Mouse (Mus musculus) neural tube, embryonic 13.5 days (tissue): ENCODE results near the gene Aco1. TPM values are rescaled to one million over a fixed set of nuclear protein-coding genes. Genes with fewer than 3 reads are reported as not detected.
A peak's percentile ranks its signal among the peaks of the same experiment; 100 is the strongest.

ENCODE experiments used
- ATAC-seq: fragments of 200-750 bp; cut with Nextera tagmentation; 2 replicates; pipeline ENCODE4 v1.8.0; 2017; ENCODE audit warnings: low read depth, mild to moderate bottlenecking, moderate TSS enrichment, moderate library complexity
- H3K27ac ChIP-seq: fragments of 300-500 bp; sonication (generic); replicated peaks from 2 replicates; pipeline ENCODE4 v1.5.1; 2015; ENCODE audit warnings: moderate library complexity, mild to moderate bottlenecking, inconsistent platforms
- H3K27me3 ChIP-seq: fragments of 300-500 bp; sonication (generic); 2 replicates; pipeline ENCODE4 v1.6.1; 2015; ENCODE audit warnings: mild to moderate bottlenecking, inconsistent platforms
- H3K36me3 ChIP-seq: fragments of 300-500 bp; sonication (generic); 2 replicates; pipeline ENCODE4 v1.6.1; 2015; ENCODE audit warnings: mild to moderate bottlenecking, inconsistent platforms
- H3K4me1 ChIP-seq: fragments of 300-500 bp; sonication (generic); replicated peaks from 2 replicates; pipeline ENCODE4 v1.6.1; 2015; ENCODE audit warnings: inconsistent platforms
- H3K4me2 ChIP-seq: fragments of 300-500 bp; sonication (generic); 2 replicates; pipeline ENCODE4 v1.6.1; 2015; ENCODE audit warnings: inconsistent platforms, mild to moderate bottlenecking, moderate library complexity
- H3K4me3 ChIP-seq: fragments of 300-500 bp; sonication (generic); 2 replicates; pipeline ENCODE4 v1.5.1; 2015; ENCODE audit warnings: mild to moderate bottlenecking, inconsistent platforms
- H3K9ac ChIP-seq: fragments of 300-500 bp; sonication (generic); 2 replicates; pipeline ENCODE4 v1.6.1; 2015; ENCODE audit warnings: moderate library complexity, mild to moderate bottlenecking, inconsistent platforms
- H3K9me3 ChIP-seq: fragments of 300-500 bp; sonication (generic); 2 replicates; pipeline ENCODE4 v1.6.1; 2016; ENCODE audit warnings: inconsistent platforms
- WGBS: fragments of 180-500 bp; shearing (Covaris S2); methylation state at CpG from one replicate; pipeline ENCODE4 v1.1.7; 2015; 5-methylcytosine and 5-hydroxymethylcytosine counted together
- polyA plus RNA-seq: library from polyadenylated mRNA; unstranded; fragments of >200 nt; fragmentation: Nextera tagmentation; extraction: Ambion mirVana; gene quantifications from 2 replicates; pipeline ENCODE4 v1.2.1, GENCODE M21; 2015

The Aco1 gene
- polyA plus RNA-seq, 1 experiment from 2014 or later = 47.6 TPM

DNA sequence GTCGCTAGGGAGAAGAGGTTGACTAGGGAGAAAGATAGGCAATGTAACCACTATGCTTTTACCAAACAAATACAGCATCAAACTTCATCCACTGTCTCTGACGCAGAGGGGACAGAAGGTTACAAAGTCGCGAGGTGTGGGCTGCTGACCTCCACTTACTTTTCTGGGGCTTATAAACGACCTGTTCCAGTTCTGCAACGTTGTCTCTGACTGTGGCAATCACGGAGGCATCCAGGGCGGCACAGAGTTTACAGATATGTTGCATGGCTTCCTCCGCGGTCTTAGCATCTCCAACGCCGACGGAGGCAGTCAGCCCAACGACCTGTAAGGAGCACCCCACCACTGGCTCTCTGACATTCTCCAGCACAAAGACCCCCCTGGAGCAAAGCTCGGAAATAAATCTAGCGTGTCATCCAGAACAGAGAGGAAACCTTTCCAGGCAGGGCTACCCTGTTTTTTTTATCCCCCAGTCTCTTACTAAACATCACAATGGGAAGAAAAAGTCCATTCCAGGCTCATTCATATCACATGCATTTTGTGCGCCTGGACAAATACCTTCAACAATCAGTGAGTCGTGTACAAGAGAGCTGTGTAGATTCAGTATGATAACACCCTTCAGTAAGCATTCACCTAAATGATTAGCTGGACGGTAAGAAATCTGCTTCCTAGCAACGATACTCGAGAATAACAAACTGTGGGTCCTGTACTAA is 79.2 kb downstream of the Aco1 start:
- Histone ChIP-seq H3K27me3 (peaks cover 10% of the 10 kb centered on the region; the same call in 1 of the 2 replicates), H3K9ac (no peak overlapping the region), H3K4me3 (no peak overlapping the region), H3K27ac (no peak overlapping the region), H3K4me2 (peak overlapping the region; percentile 26), H3K4me1 (peaks cover 16% of the 10 kb centered on the region), H3K9me3 (no peaks in the 10 kb centered on the region), H3K36me3 (no peaks in the 10 kb centered on the region)
- 32% methylated on average over 21 of the region's 21 CpGs for WGBS
- no peak for ATAC-seq

- peaks cover 6% of the 10 kb centered on the region for H3K4me1 ChIP-seq
- ATAC-seq = no peak
- no peaks in the 10 kb centered on the region for H3K9me3 ChIP-seq
- no peak overlapping the region for H3K4me2 ChIP-seq
- H3K36me3 ChIP-seq = no peaks in the 10 kb centered on the region
- no peak overlapping the region for H3K9ac ChIP-seq
- 77% methylated on average over 5 of the region's 5 CpGs for WGBS
- H3K27me3 ChIP-seq = peaks cover 8% of the 10 kb centered on the region; the same call in 1 of the 2 replicates
- H3K27ac ChIP-seq = no peak overlapping the region
- H3K4me3 ChIP-seq = no peak overlapping the region
Observed at GRCm38 (mm10) chr4:40226095-40226494, 83.2 kb downstream of the Aco1 start.

DNA sequence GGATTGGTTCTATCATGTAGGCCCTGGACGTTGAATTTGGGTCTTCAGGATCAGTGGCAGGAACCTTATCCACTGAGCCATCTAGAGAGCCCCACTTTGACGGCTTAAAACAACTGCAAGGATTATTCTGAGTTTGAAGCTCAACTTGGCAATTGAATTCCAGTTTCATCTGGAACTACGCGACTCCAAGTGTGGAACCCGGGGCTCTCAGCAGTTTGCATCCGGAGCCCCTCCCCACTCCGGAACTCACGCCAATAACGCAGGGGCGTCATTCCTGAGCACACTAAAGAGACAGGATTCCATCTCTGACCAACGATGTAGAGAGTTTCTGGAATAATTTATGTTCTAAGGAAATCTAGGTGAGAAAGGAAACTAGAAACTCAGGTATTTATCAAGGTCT is 84.2 kb downstream of the Aco1 start:
- no peaks in the 10 kb centered on the region for H3K27me3 ChIP-seq
- H3K4me3 ChIP-seq = no peak overlapping the region
- no peaks in the 10 kb centered on the region for H3K9me3 ChIP-seq
- no peak for ATAC-seq
- H3K9ac ChIP-seq = no peak overlapping the region
- no peak overlapping the region for H3K4me2 ChIP-seq
- H3K27ac ChIP-seq = no peak overlapping the region
- 89% methylated on average over 11 of the region's 11 CpGs for WGBS
- peaks cover under 1% of the 10 kb centered on the region; the same call in 1 of the 2 replicates for H3K4me1 ChIP-seq
- H3K36me3 ChIP-seq = no peaks in the 10 kb centered on the region

DNA sequence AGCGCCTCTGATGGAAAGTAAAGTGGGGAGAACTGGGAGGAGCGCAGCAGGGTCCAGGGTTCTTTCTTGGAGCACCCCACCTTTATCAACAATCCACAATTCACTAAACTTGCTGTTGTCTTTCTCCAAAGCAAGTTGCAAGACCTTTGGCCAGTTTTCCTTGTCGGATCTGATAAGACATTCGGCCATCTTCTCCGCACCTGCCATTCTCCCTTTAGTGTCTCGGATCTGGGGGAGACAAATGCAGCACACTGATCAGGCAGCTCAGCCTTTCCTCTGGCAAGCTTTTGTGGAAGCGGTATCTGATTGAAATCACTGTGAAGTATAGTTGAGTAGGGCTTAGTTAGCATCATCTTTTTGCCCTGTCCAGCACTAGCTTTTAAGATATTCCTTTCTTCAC is 85.0 kb downstream of the Aco1 start:
- Histone ChIP-seq H3K9me3 (no peaks in the 10 kb centered on the region), H3K27ac (no peak overlapping the region), H3K36me3 (no peaks in the 10 kb centered on the region), H3K4me3 (no peak overlapping the region), H3K4me1 (no peaks in the 10 kb centered on the region), H3K27me3 (no peaks in the 10 kb centered on the region), H3K4me2 (no peak overlapping the region), H3K9ac (no peak overlapping the region)
- 87% methylated on average over 7 of the region's 7 CpGs for WGBS
- no peak for ATAC-seq

- H3K9me3 ChIP-seq = no peaks in the 10 kb centered on the region
- 92% methylated on average over 6 of the region's 6 CpGs for WGBS
- H3K4me1 ChIP-seq = no peaks in the 10 kb centered on the region
- H3K27me3 ChIP-seq = no peaks in the 10 kb centered on the region
- no peak overlapping the region for H3K27ac ChIP-seq
- no peak overlapping the region for H3K4me2 ChIP-seq
- no peak overlapping the region for H3K4me3 ChIP-seq
- no peak for ATAC-seq
- H3K9ac ChIP-seq = no peak overlapping the region
- H3K36me3 ChIP-seq = no peaks in the 10 kb centered on the region
Observed at GRCm38 (mm10) chr4:40229723-40230122, 86.8 kb downstream of the Aco1 start.

- no peak for ATAC-seq
- Histone ChIP-seq H3K9ac (no peak overlapping the region), H3K27me3 (no peaks in the 10 kb centered on the region), H3K36me3 (no peaks in the 10 kb centered on the region), H3K4me2 (no peak overlapping the region), H3K4me3 (no peak overlapping the region), H3K4me1 (no peaks in the 10 kb centered on the region), H3K9me3 (no peaks in the 10 kb centered on the region), H3K27ac (no peak overlapping the region)
- WGBS = 90% methylated on average over 7 of the region's 7 CpGs
Observed at GRCm38 (mm10) chr4:40233062-40233664, 90.3 kb downstream of the Aco1 start.

DNA sequence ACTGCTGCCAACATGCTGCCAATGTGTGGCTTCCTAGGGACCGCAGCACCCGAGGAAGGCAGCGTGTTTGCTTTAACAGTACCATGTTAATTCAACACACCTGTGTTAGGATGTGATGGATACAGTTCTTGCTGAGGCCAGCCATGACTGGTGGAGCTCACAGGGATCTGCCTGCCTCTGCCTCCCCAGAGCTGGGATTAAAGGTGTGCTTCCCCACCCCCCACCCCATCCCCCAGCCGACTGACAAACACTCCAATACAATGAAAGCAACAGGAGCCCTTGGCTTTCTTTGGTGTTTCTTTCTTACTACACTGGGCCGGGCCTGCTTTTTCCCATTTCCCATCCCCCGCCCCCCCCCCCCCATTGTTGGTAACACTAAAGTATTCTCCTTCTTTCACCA is 91.4 kb downstream of the Aco1 start:
- H3K9me3 ChIP-seq = no peaks in the 10 kb centered on the region
- no peak overlapping the region for H3K4me2 ChIP-seq
- WGBS = 81% methylated on average over 6 of the region's 6 CpGs
- no peaks in the 10 kb centered on the region for H3K36me3 ChIP-seq
- ATAC-seq = no peak
- no peak overlapping the region for H3K27ac ChIP-seq
- H3K27me3 ChIP-seq = peaks cover 5% of the 10 kb centered on the region; the same call in 1 of the 2 replicates
- peaks cover 10% of the 10 kb centered on the region for H3K4me1 ChIP-seq
- H3K4me3 ChIP-seq = no peak overlapping the region
- no peak overlapping the region for H3K9ac ChIP-seq

DNA sequence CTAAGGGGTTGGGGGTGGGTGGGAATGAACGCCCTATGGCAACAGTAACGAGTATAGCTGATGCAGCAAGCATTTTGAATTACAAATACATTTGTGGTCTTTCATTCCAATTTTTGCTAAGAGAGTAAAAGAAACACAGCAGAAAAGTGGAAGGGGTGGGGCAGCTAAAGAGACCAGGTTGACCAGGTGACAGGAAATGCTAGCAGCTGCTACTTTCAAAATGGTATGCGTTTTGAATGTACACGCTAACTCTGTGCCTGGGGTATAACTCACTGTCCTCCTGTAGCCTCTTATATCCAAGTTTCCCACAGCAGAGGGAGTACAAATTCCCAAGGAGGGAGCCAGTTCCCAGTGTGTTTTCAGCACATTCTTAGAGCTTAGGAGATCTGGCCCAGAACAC is 93.9 kb downstream of the Aco1 start:
- Histone ChIP-seq H3K9me3 (no peaks in the 10 kb centered on the region), H3K4me3 (no peak overlapping the region), H3K36me3 (no peaks in the 10 kb centered on the region), H3K27ac (no peak overlapping the region), H3K27me3 (peaks cover 5% of the 10 kb centered on the region; the same call in 1 of the 2 replicates), H3K9ac (no peak overlapping the region), H3K4me2 (no peak overlapping the region), H3K4me1 (peaks cover 18% of the 10 kb centered on the region)
- ATAC-seq = no peak
- 89% methylated on average over 4 of the region's 4 CpGs for WGBS

- ATAC-seq = peak; percentile 78
- Histone ChIP-seq H3K4me3 (peak overlapping the region; percentile 47), H3K4me2 (peak overlapping the region; percentile 74), H3K9me3 (no peaks in the 10 kb centered on the region), H3K4me1 (peaks cover 18% of the 10 kb centered on the region), H3K9ac (peak overlapping the region; percentile 69), H3K27ac (no peak overlapping the region), H3K36me3 (no peaks in the 10 kb centered on the region), H3K27me3 (peaks cover 5% of the 10 kb centered on the region; the same call in 1 of the 2 replicates)
- 2% methylated on average over 17 of the region's 17 CpGs for WGBS
Observed at GRCm38 (mm10) chr4:40238483-40239408, 95.9 kb downstream of the Aco1 start.

- WGBS = 4% methylated on average over 35 of the region's 35 CpGs
- Histone ChIP-seq H3K4me3 (peak within 1 kb of the TSS; percentile 47), H3K27me3 (peaks cover 5% of the 10 kb centered on the region; the same call in 1 of the 2 replicates), H3K9me3 (no peaks in the 10 kb centered on the region), H3K9ac (peak within 1 kb of the TSS; percentile 69), H3K4me1 (peaks cover 18% of the 10 kb centered on the region), H3K36me3 (no peaks in the 10 kb centered on the region), H3K27ac (no peak within 1 kb of the TSS), H3K4me2 (peak within 1 kb of the TSS; percentile 74)
- peak; percentile 67 for ATAC-seq
Observed at GRCm38 (mm10) chr4:40239409-40240271, 96.8 kb downstream of the Aco1 start, which contains the start of gene Ddx58. TSS of gene Ddx58 (minus strand) at chr4:40239828.

GRCm38 (mm10) chr4:40240272-40240744 is 97.4 kb downstream of the Aco1 start:
- Histone ChIP-seq H3K27me3 (peaks cover 5% of the 10 kb centered on the region; the same call in 1 of the 2 replicates), H3K9me3 (no peaks in the 10 kb centered on the region), H3K4me2 (peak overlapping the region; percentile 74), H3K27ac (no peak overlapping the region), H3K4me3 (peak overlapping the region; percentile 47), H3K4me1 (peaks cover 18% of the 10 kb centered on the region), H3K9ac (peak overlapping the region; percentile 69; the same call in 1 of the 2 replicates), H3K36me3 (no peaks in the 10 kb centered on the region)
- ATAC-seq = no peak
- 40% methylated on average over 5 of the region's 5 CpGs for WGBS
